Mouse (Mus musculus): ENCODE measurements around the gene Hhipl2.
"Not testable (repeated sequence)": the region's sequence is repeated elsewhere in the genome, so short reads cannot be mapped to it uniquely, and the experiment has no call there.

Hhipl2 gene

GRCm38 (mm10) chr1:183417873-183418272 is at the start of gene Hhipl2:
Gene Hhipl2 (plus strand): TSS chr1:183418215.
- no peak for DNase-seq

GRCm38 (mm10) chr1:183368601-183369400 is 49.2 kb upstream of the Hhipl2 start:
- DNase-seq = peak; percentile 9 to 44

GRCm38 (mm10) chr1:183369427-183370014 is 48.5 kb upstream of the Hhipl2 start, which contains the start of gene Mia3:
Gene Mia3 (minus strand): TSS chr1:183369553.
- DNase-seq = peak; percentile 97

GRCm38 (mm10) chr1:183374728-183375127 is 43.3 kb upstream of the Hhipl2 start:
- DNase-seq = no peak

GRCm38 (mm10) chr1:183377045-183377444 is 41.0 kb upstream of the Hhipl2 start:
- DNase-seq = no peak

- peak in 1 of 2 experiments; percentile 6 for DNase-seq
Measured at GRCm38 (mm10) chr1:183378321-183378941, 39.6 kb upstream of the Hhipl2 start.

GRCm38 (mm10) chr1:183379376-183379775 is 38.6 kb upstream of the Hhipl2 start:
- DNase-seq = not testable (repeated sequence)

GRCm38 (mm10) chr1:183381816-183382215 is 36.2 kb upstream of the Hhipl2 start:
- DNase-seq = no peak

- no peak for DNase-seq
Measured at GRCm38 (mm10) chr1:183382621-183383020, 35.4 kb upstream of the Hhipl2 start.

GRCm38 (mm10) chr1:183387421-183387820 is 30.6 kb upstream of the Hhipl2 start:
- DNase-seq = not testable (repeated sequence)

- DNase-seq = peak; percentile 93 to 96
Measured at GRCm38 (mm10) chr1:183388426-183389406, 29.3 kb upstream of the Hhipl2 start, which contains the start of gene Taf1a. Gene Taf1a (plus strand): TSS chr1:183388981.

- DNase-seq = no peak
Measured at GRCm38 (mm10) chr1:183403396-183403795, 14.6 kb upstream of the Hhipl2 start.

GRCm38 (mm10) chr1:183414081-183414727 is 3.8 kb upstream of the Hhipl2 start:
- no peak for DNase-seq

GRCm38 (mm10) chr1:183419741-183420140 is 1.7 kb downstream of the Hhipl2 start:
- DNase-seq = peak in 1 of 2 experiments; percentile 37

- DNase-seq = no peak
Measured at GRCm38 (mm10) chr1:183420296-183420695, 2.3 kb downstream of the Hhipl2 start.

GRCm38 (mm10) chr1:183424100-183424499 is 6.1 kb downstream of the Hhipl2 start:
- no peak for DNase-seq

GRCm38 (mm10) chr1:183434918-183435317 is 16.9 kb downstream of the Hhipl2 start:
- no peak for DNase-seq

GRCm38 (mm10) chr1:183439036-183439435 is 21.0 kb downstream of the Hhipl2 start:
- peak; percentile 90 for DNase-seq

- DNase-seq = peak; percentile 77 to 86
Measured at GRCm38 (mm10) chr1:183442015-183442774, 24.2 kb downstream of the Hhipl2 start.

GRCm38 (mm10) chr1:183453066-183453465 is 35.1 kb downstream of the Hhipl2 start:
- DNase-seq = no peak
